Mouse (Mus musculus) thymus, adult 2 months (tissue): ENCODE results near the gene Pnpla6.

Source experiments
- CTCF ChIP-seq: fragments of 200-500 bp; IDR thresholded peaks from 2 replicates; pipeline ENCODE4 v1.5.1; 2012; ENCODE audit warnings: mild to moderate bottlenecking, control low read depth, low read length, moderate library complexity, borderline replicate concordance; ENCODE audit not compliant: control insufficient read depth, poor library complexity, insufficient read depth; ENCODE audit errors: extremely low read depth
- POLR2A ChIP-seq: fragments of 200-500 bp; IDR thresholded peaks from 2 replicates; pipeline ENCODE4 v1.6.1; 2012; ENCODE audit warnings: mild to moderate bottlenecking, low read length, control low read depth, moderate library complexity; ENCODE audit not compliant: control insufficient read depth, poor library complexity, insufficient read depth; ENCODE audit errors: extremely low read depth

DNA sequence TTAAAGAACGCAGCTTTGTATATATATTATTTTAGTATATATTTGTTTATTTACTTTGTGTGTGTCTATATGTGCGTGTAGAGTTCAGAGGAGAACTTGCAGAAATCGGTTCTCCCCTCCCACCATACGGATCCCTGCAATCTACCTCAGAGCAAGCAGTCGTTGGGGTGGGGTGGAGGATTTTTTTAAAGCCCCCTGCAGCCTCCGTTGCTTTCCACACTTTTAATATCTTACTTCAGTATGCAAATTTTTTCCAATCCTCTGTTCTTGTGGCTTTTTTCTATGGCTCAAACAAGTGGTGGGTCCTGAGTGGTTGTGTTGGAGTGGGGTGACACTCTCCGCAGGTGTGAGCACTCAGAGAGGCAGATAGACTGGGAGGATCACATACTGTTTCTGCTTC, 53.2 kb downstream of the Pnpla6 start:
- TF ChIP-seq CTCF (no peak), POLR2A (no peak)
